Mouse (Mus musculus) heart, embryonic 15.5 days (tissue): ENCODE results near the gene Cdh26. TPM values are rescaled to one million over a fixed set of nuclear protein-coding genes. Genes with fewer than 3 reads are reported as not detected.

ENCODE experiments used
- ATAC-seq: fragments of 200-750 bp; cut with Nextera tagmentation; replicated peaks from 2 replicates; pipeline ENCODE4 v1.8.0; 2017; ENCODE audit warnings: low read depth, moderate TSS enrichment; ENCODE audit not compliant: insufficient number of reproducible peaks, insufficient read depth, low FRiP score
- H3K27ac ChIP-seq: fragments of 300-500 bp; sonication (generic); 2 replicates; pipeline ENCODE4 v1.5.1; 2015; ENCODE audit warnings: mild to moderate bottlenecking, inconsistent platforms
- H3K27me3 ChIP-seq: fragments of 300-500 bp; sonication (generic); 2 replicates; pipeline ENCODE4 v1.6.1; 2015; ENCODE audit warnings: inconsistent platforms
- H3K36me3 ChIP-seq: fragments of 300-500 bp; sonication (generic); 2 replicates; pipeline ENCODE4 v1.6.1; 2015; ENCODE audit warnings: mild to moderate bottlenecking, inconsistent platforms
- H3K4me1 ChIP-seq: fragments of 300-500 bp; sonication (generic); replicated peaks from 2 replicates; pipeline ENCODE4 v1.6.1; 2015; ENCODE audit warnings: inconsistent platforms
- H3K4me2 ChIP-seq: fragments of 300-500 bp; sonication (generic); 2 replicates; pipeline ENCODE4 v1.6.1; 2015; ENCODE audit warnings: inconsistent platforms, mild to moderate bottlenecking, moderate library complexity
- H3K4me3 ChIP-seq: fragments of 300-500 bp; sonication (generic); 2 replicates; pipeline ENCODE4 v1.5.1; 2015; ENCODE audit warnings: mild to moderate bottlenecking, inconsistent platforms
- H3K9ac ChIP-seq: fragments of 300-500 bp; sonication (generic); 2 replicates; pipeline ENCODE4 v1.6.1; 2015; ENCODE audit warnings: mild to moderate bottlenecking, inconsistent platforms
- H3K9me3 ChIP-seq: fragments of 300-500 bp; sonication (generic); replicated peaks from 2 replicates; pipeline ENCODE4 v1.6.1; 2016; ENCODE audit warnings: inconsistent platforms
- WGBS: fragments of 180-500 bp; shearing (Covaris S2); methylation state at CpG from one replicate; pipeline ENCODE4 v1.1.7; 2015; ENCODE audit warnings: mixed read lengths; 5-methylcytosine and 5-hydroxymethylcytosine counted together
- polyA plus RNA-seq: library from polyadenylated mRNA; unstranded; fragments of >200 nt; fragmentation: Nextera tagmentation; extraction: Ambion mirVana; gene quantifications from 2 replicates; pipeline ENCODE4 v1.2.1, GENCODE M21; 2015

Gene Cdh26
- 0.14 TPM in 1 of 2 replicates, not detected in the other for polyA plus RNA-seq

- Histone ChIP-seq H3K9me3 (no peaks in the 10 kb centered on the region), H3K4me2 (no peak within 1 kb of the TSS), H3K4me1 (no peaks in the 10 kb centered on the region), H3K27ac (no peak within 1 kb of the TSS), H3K27me3 (no peaks in the 10 kb centered on the region), H3K4me3 (no peak within 1 kb of the TSS), H3K9ac (no peak within 1 kb of the TSS), H3K36me3 (no peaks in the 10 kb centered on the region)
- ATAC-seq: no peak
- WGBS: 87% methylated on average over 4 of the region's 4 CpGs
Measured at GRCm38 (mm10) chr2:178430231-178430630, at the start of gene Cdh26. Gene Cdh26, plus strand, starts transcription at chr2:178430531.

DNA sequence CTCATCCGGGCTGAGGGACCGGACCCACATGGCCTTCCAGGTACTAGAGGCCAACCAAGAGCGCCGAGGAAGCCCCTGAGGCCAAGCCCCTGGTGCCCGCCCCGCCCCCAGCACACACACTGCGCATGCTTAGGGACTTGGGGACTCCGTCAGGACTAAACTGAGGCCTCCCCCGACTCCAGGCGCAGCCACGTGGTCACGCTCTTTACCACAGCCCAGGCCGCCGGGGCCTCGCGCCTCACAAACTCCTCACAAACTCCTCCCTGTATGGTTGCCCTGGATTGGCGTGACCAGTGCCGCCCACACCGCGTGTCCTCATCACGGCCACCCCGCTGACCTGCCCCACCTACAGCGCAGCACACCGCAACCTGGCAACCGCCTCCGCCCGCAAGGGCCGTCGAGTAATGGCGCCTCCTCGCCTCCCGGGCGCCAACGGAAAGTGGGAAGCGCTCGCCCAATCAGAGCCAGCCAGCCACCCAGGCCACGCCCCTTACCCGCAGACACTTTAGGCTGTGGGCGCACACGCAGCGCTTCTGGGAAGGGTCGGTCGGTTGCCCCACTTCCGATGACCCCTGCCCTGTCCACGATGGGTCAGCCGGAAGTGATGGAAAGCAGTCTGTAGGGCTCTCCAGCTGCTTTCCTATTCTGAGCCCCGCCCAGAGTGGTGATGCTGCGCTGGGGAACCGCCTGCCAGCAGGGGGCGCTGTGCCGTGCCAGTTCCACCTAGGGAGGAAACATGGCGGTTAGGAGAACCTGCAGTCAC is 23.1 kb upstream of the Cdh26 start, which contains the start of gene Sycp2:
TSS of gene Sycp2 (minus strand) at position 633 of the 763 bp plus-strand sequence.
- no peaks in the 10 kb centered on the region for H3K36me3 ChIP-seq
- 0 out of 2 replicates have a peak, but pooled peaks cover 8% of the 10 kb centered on the region for H3K27me3 ChIP-seq
- H3K27ac ChIP-seq: no peak within 1 kb of the TSS
- no peaks in the 10 kb centered on the region for H3K9me3 ChIP-seq
- peaks cover 14% of the 10 kb centered on the region for H3K4me1 ChIP-seq
- H3K4me3 ChIP-seq: no peak within 1 kb of the TSS
- ATAC-seq: peak; percentile 37; the same call in 1 of the 2 replicates
- no peak within 1 kb of the TSS for H3K4me2 ChIP-seq
- H3K9ac ChIP-seq: no peak within 1 kb of the TSS
- 78% methylated on average over 52 of the region's 52 CpGs for WGBS

DNA sequence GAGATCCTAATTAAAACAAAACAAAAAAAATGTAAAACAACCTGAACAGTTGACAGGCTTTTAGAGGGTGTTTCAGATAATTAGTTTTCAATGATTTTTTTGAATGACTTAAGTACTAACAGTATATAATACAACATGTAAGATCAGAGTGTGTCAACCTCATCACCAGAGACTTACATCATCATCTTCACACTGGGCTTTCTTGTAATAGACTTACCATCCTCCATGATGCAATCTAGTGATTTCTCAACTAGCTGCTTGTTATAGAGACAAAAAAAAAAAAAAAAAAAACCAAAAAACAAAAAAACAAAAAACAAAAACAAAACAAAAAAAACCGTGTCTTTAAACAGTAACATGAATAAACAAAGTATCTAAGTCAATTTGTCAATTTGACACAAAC is 21.3 kb upstream of the Cdh26 start:
- no peak for ATAC-seq
- Histone ChIP-seq H3K27me3 (peaks cover 13% of the 10 kb centered on the region; the same call in 1 of the 2 replicates), H3K4me2 (no peak overlapping the region), H3K27ac (no peak overlapping the region), H3K9me3 (no peaks in the 10 kb centered on the region), H3K4me3 (no peak overlapping the region), H3K36me3 (no peaks in the 10 kb centered on the region), H3K9ac (no peak overlapping the region), H3K4me1 (peaks cover 28% of the 10 kb centered on the region)
- 51% methylated on average over 1 of the region's 1 CpGs for WGBS

- Histone ChIP-seq H3K4me2 (no peak overlapping the region), H3K27me3 (peaks cover 13% of the 10 kb centered on the region; the same call in 1 of the 2 replicates), H3K36me3 (no peaks in the 10 kb centered on the region), H3K4me3 (no peak overlapping the region), H3K27ac (no peak overlapping the region), H3K9ac (no peak overlapping the region), H3K4me1 (peaks cover 36% of the 10 kb centered on the region), H3K9me3 (no peaks in the 10 kb centered on the region)
- WGBS: 74% methylated on average over 6 of the region's 6 CpGs
- ATAC-seq: no peak
Measured at GRCm38 (mm10) chr2:178410286-178410685, 20.0 kb upstream of the Cdh26 start.

DNA sequence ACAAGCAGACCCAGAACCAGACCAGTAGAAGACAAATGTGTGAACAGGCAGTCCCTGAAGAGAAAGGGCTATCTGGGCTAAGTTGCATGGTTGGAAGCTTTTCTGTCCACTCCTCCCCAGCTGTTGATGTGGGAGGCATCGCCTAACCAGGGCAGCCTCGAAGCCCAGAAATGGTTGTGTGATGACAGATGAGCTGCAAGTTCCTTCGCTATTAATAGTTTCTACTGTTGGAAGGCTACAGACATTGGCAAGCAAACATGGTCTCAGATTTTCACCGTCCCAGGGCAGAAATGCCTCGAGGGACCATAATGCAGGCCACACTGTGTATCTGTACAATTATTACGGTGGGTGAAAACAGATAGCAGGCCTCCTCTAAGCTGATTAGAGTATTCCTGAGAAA is 17.7 kb upstream of the Cdh26 start:
- Histone ChIP-seq H3K4me3 (peak overlapping the region; percentile 74), H3K27me3 (peaks cover 8% of the 10 kb centered on the region; the same call in 1 of the 2 replicates), H3K27ac (peak overlapping the region; percentile 94), H3K9me3 (no peaks in the 10 kb centered on the region), H3K9ac (peak overlapping the region; percentile 70), H3K36me3 (no peaks in the 10 kb centered on the region; the same call in 1 of the 2 replicates), H3K4me2 (peak overlapping the region; percentile 99), H3K4me1 (peaks cover 55% of the 10 kb centered on the region)
- WGBS: 18% methylated on average over 6 of the region's 6 CpGs
- ATAC-seq: peak; percentile 44; the same call in 1 of the 2 replicates

DNA sequence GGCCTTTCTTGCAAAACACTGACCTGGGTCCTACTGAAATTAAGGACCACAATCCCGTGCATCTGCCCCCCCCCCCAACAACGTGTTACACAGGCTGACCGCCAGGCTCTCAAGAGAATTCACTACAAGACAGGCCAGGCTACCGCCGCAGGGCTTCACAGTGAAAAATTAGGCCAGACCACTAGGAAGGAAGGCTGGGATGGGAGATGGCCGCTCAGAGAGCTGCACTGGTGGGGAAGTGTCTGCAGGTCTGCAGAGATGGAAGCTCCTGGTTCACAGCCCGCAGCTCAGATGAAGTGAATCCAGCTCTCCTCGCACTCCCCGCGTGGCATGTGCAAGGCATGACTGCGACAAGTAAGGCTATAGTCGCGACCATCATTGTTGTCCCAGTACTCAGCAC is 17.2 kb upstream of the Cdh26 start:
- peaks cover 55% of the 10 kb centered on the region for H3K4me1 ChIP-seq
- 43% methylated on average over 13 of the region's 13 CpGs for WGBS
- ATAC-seq: no peak

GRCm38 (mm10) chr2:178413481-178414260 is 16.7 kb upstream of the Cdh26 start:
- Histone ChIP-seq H3K27ac (peak overlapping the region; percentile 94), H3K4me3 (peak overlapping the region; percentile 74), H3K4me1 (peaks cover 55% of the 10 kb centered on the region), H3K27me3 (peaks cover 5% of the 10 kb centered on the region; the same call in 1 of the 2 replicates), H3K9me3 (no peaks in the 10 kb centered on the region), H3K4me2 (peak overlapping the region; percentile 99), H3K9ac (peak overlapping the region; percentile 70), H3K36me3 (peaks cover 10% of the 10 kb centered on the region)
- no peak for ATAC-seq
- 12% methylated on average over 75 of the region's 75 CpGs for WGBS

More for the DNA sequence above, 17.2 kb upstream of the Cdh26 start:
- Histone ChIP-seq H3K9me3 (no peaks in the 10 kb centered on the region), H3K4me2 (peak overlapping the region; percentile 99), H3K4me3 (peak overlapping the region; percentile 74), H3K36me3 (peaks cover 4% of the 10 kb centered on the region), H3K27me3 (peaks cover 8% of the 10 kb centered on the region; the same call in 1 of the 2 replicates), H3K9ac (peak overlapping the region; percentile 70), H3K27ac (peak overlapping the region; percentile 94)

- Histone ChIP-seq H3K4me3 (peak within 1 kb of the TSS; percentile 74), H3K36me3 (peaks cover 14% of the 10 kb centered on the region), H3K9ac (peak within 1 kb of the TSS; percentile 70), H3K27me3 (peaks cover 5% of the 10 kb centered on the region; the same call in 1 of the 2 replicates), H3K4me2 (peak within 1 kb of the TSS; percentile 99), H3K27ac (peak within 1 kb of the TSS; percentile 94), H3K9me3 (no peaks in the 10 kb centered on the region), H3K4me1 (peaks cover 55% of the 10 kb centered on the region)
- peak; percentile 71 for ATAC-seq
- WGBS: under 1% methylated on average over 65 of the region's 74 CpGs
Measured at GRCm38 (mm10) chr2:178414261-178415149, 15.8 kb upstream of the Cdh26 start, which contains the start of the genes Ppp1r3d and Fam217b. Gene Ppp1r3d, minus strand, starts transcription at chr2:178414472. Gene Fam217b, plus strand, starts transcription at chr2:178414524.

- Histone ChIP-seq H3K9ac (no peak overlapping the region; the same call in 1 of the 2 replicates), H3K27me3 (peaks cover 5% of the 10 kb centered on the region; the same call in 1 of the 2 replicates), H3K9me3 (no peaks in the 10 kb centered on the region), H3K4me2 (peak overlapping the region; percentile 99), H3K36me3 (peaks cover 14% of the 10 kb centered on the region), H3K4me3 (peak overlapping the region; percentile 74), H3K27ac (peak overlapping the region; percentile 94), H3K4me1 (peaks cover 55% of the 10 kb centered on the region)
- 35% methylated on average over 3 of the region's 3 CpGs for WGBS
- ATAC-seq: no peak
Measured at GRCm38 (mm10) chr2:178415150-178415448, 15.2 kb upstream of the Cdh26 start.

DNA sequence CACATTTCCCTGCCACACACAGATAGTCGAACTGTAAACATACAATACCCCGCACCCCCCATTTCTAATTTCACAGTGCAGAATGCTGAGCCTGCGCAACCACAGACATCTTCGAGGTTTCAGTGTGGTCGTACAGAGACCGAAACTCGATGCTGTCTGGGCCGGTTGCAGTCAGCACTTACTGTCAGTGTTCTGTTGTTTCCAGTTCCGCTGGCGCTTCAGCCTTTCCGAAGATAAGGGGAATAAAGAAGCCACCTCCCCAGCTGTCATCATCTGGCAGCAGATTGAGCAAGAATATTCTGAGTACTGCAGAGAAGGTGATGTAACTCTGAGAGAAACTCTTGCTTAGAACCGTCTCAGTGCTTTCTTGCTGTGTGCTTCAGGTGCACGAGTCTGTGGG is 13.9 kb upstream of the Cdh26 start:
- H3K27ac ChIP-seq: peak overlapping the region; percentile 3; the same call in 1 of the 2 replicates
- WGBS: 30% methylated on average over 13 of the region's 13 CpGs
- H3K36me3 ChIP-seq: peaks cover 14% of the 10 kb centered on the region
- H3K4me1 ChIP-seq: peaks cover 55% of the 10 kb centered on the region
- no peak for ATAC-seq
- H3K4me3 ChIP-seq: no peak overlapping the region
- no peak overlapping the region for H3K9ac ChIP-seq
- peak overlapping the region; percentile 23 for H3K4me2 ChIP-seq
- no peaks in the 10 kb centered on the region for H3K9me3 ChIP-seq
- H3K27me3 ChIP-seq: peaks cover 5% of the 10 kb centered on the region; the same call in 1 of the 2 replicates
